In genomic region chr7:72169320-72169719, GRCm38 (mm10) we compare ENCODE assay signal across 23 mouse cellular contexts.
DNase-seq lines count a peak whose midpoint lies in the region; ATAC-seq and TF ChIP-seq lines count a peak whose summit lies in the region.
"Had no signal": no experiment of that assay in that cellular context is flagged by ENCODE, and none has a peak within 500 bp of the region (broad histone marks: within the 10 kb centered on the region; RNA-seq: fewer than 3 reads in every experiment).

No protein-coding gene starts in this region.

- no peak overlapping the region for H3K9ac ChIP-seq in lung, embryonic 14.5 days
- H3K9ac ChIP-seq: embryonic facial prominence, embryonic 12.5 days; forebrain, embryonic 13.5 days; forebrain, embryonic 15.5 days; forebrain, postnatal 0 days had no signal

- DNase-seq in cerebellum, postnatal 10 days, result peak; percentile 15 to 49
- DNase-seq in cerebellum, adult 9-11 months, result no peak
- peak; percentile 68 for DNase-seq in lung, embryonic 14.5 days
- DNase-seq in lung, postnatal 25 days (ENCODE audit: low spot score), result no peak
- peak; percentile 1 for DNase-seq in skeletal muscle tissue, adult 2 months (ENCODE audit: low read depth, low spot score)
- DNase-seq: adrenal gland, adult 8-10 months; adrenal gland, postnatal 14 days; adrenal gland, postnatal 36 days; B cell, adult 2 months; cerebellum, adult 11-12 months; cerebellum, adult 2 months; cerebellum, adult 9-10 months; cerebellum, postnatal 36 days; forebrain, postnatal 0 days had no signal

- H3K36me3 ChIP-seq in lung, embryonic 14.5 days (ENCODE audit: insufficient read depth), result no peaks in the 10 kb centered on the region
- H3K36me3 ChIP-seq: embryonic facial prominence, embryonic 10.5 days; embryonic facial prominence, embryonic 12.5 days; forebrain, embryonic 15.5 days; G1E had no signal

- no peak for TF ChIP-seq CTCF in lung, embryonic 14.5 days (IDR thresholded peaks at IDR 0.05; ENCODE audit: low read depth)

- no peaks in the 10 kb centered on the region for H3K9me3 ChIP-seq in lung, embryonic 14.5 days (ENCODE audit: low read depth, low read length)
- H3K9me3 ChIP-seq: embryonic facial prominence, embryonic 10.5 days; embryonic facial prominence, embryonic 12.5 days; forebrain, embryonic 13.5 days; forebrain, embryonic 15.5 days had no signal

- no peak overlapping the region for H3K4me2 ChIP-seq in lung, embryonic 14.5 days
- H3K4me2 ChIP-seq: embryonic facial prominence, embryonic 12.5 days; forebrain, embryonic 13.5 days; forebrain, embryonic 15.5 days had no signal

- no peaks in the 10 kb centered on the region for H3K4me1 ChIP-seq in lung, embryonic 14.5 days (ENCODE audit: insufficient read depth)
- H3K4me1 ChIP-seq: embryonic facial prominence, embryonic 10.5 days; embryonic facial prominence, embryonic 12.5 days; forebrain, embryonic 13.5 days; forebrain, embryonic 15.5 days had no signal

- ATAC-seq in lung, embryonic 14.5 days (ENCODE audit: insufficient read depth), result 0 out of 2 replicates have a peak, but pooled peaks have one; percentile 56
- ATAC-seq: activated CD4-positive, CD25-positive, alpha-beta regulatory T cell, adult 4 months; CD4-positive, CD25-positive, alpha-beta regulatory T cell, adult 4 months; forebrain, embryonic 13.5 days; forebrain, embryonic 15.5 days; forebrain, postnatal 0 days; Patski had no signal

- H3K4me3 ChIP-seq in lung, embryonic 14.5 days (ENCODE audit: low read depth, low read length), result no peak overlapping the region
- H3K4me3 ChIP-seq: embryonic facial prominence, embryonic 10.5 days; embryonic facial prominence, embryonic 12.5 days; forebrain, embryonic 13.5 days; forebrain, embryonic 15.5 days had no signal

- 35% methylated on average over 2 of the region's 2 CpGs for WGBS in lung, embryonic 14.5 days

- H3K27ac ChIP-seq in lung, embryonic 14.5 days (ENCODE audit: low read depth), result peak overlapping the region; percentile 15; the same call in 1 of the 2 replicates
- H3K27ac ChIP-seq: embryonic facial prominence, embryonic 10.5 days; embryonic facial prominence, embryonic 12.5 days; forebrain, embryonic 13.5 days; forebrain, embryonic 15.5 days had no signal

- H3K27me3 ChIP-seq in lung, embryonic 14.5 days (ENCODE audit: insufficient read depth, low read length), result no peaks in the 10 kb centered on the region
- H3K27me3 ChIP-seq: CH12.LX; embryonic facial prominence, embryonic 12.5 days; forebrain, embryonic 13.5 days; forebrain, embryonic 15.5 days; Patski had no signal

Comparison
In these comparisons a context has a peak if more than half of its experiments do, and no peak if none do; other contexts are left out.
1. DNase-seq: peak in cerebellum, postnatal 10 days (2 of 2), lung, embryonic 14.5 days (single experiment) and skeletal muscle tissue, adult 2 months (single experiment); none in cerebellum, adult 9-11 months (single experiment) and lung, postnatal 25 days (single experiment).